Mouse (Mus musculus) right cerebral cortex, postnatal 14 days (tissue): Measurements from ENCODE around the gene Dst.
A peak's percentile ranks its signal among the peaks of the same experiment; 100 is the strongest.

ENCODE experiments used
- DNase-seq: peaks from one replicate; pipeline ENCODE4 v3.0.0; 2022

Dst gene

DNA sequence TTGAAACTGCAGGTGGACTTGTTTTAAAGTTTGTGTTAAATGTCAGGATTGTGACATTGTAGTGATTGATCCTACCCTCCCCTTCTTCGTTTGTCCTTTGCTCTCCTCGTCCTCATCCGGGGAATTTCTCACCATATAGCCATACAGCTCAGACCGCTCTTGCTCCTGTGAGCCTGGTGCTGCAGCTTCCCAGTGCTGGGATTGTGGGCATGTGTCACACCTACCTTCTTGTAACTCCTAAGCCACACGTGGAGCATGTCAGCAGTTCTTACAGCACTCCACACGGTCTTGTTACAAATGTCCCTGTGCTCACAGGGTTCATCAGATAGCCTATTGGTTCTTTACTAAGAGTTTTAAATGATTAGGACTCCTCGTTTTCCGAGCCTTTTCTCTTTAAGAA is 196.8 kb downstream of the Dst start:
- DNase-seq, result no peak

GRCm38 (mm10) chr1:34106606-34107005 is 198.6 kb downstream of the Dst start:
- DNase-seq, result no peak

- DNase-seq, result no peak
These were observed 199.1 kb downstream of the Dst start for GRCm38 (mm10) chr1:34107076-34107475.

- no peak for DNase-seq
These were observed 201.7 kb downstream of the Dst start for GRCm38 (mm10) chr1:34109599-34110210.

- no peak for DNase-seq
These were observed 202.8 kb downstream of the Dst start for GRCm38 (mm10) chr1:34110862-34111261.

GRCm38 (mm10) chr1:34111954-34112353 is 203.9 kb downstream of the Dst start:
- DNase-seq, result no peak

GRCm38 (mm10) chr1:34116444-34116843 is 208.4 kb downstream of the Dst start:
- no peak for DNase-seq

GRCm38 (mm10) chr1:34117056-34117455 is 209.0 kb downstream of the Dst start:
- no peak for DNase-seq

GRCm38 (mm10) chr1:34117709-34118108 is 209.7 kb downstream of the Dst start:
- no peak for DNase-seq

GRCm38 (mm10) chr1:34120066-34120465 is 212.0 kb downstream of the Dst start:
- no peak for DNase-seq

DNA sequence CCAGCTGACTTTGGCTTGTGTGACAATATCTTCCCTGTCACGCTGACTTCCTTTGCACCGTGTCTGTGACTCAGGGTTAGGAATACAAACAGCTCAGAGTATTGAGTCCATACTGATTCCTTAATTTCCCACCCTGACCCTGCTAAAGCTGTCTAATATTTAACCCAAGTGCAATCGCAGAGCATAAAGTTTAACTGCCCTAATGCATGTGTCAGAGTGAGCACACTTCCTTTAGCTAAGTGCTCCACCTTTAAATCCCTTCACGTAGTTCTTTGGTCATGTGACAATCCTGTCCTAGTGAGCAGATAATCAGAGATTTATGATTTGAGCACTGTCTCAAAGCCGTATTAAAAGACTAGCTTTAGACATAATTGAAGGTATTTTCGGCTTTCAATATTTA is 212.6 kb downstream of the Dst start:
- no peak for DNase-seq

DNA sequence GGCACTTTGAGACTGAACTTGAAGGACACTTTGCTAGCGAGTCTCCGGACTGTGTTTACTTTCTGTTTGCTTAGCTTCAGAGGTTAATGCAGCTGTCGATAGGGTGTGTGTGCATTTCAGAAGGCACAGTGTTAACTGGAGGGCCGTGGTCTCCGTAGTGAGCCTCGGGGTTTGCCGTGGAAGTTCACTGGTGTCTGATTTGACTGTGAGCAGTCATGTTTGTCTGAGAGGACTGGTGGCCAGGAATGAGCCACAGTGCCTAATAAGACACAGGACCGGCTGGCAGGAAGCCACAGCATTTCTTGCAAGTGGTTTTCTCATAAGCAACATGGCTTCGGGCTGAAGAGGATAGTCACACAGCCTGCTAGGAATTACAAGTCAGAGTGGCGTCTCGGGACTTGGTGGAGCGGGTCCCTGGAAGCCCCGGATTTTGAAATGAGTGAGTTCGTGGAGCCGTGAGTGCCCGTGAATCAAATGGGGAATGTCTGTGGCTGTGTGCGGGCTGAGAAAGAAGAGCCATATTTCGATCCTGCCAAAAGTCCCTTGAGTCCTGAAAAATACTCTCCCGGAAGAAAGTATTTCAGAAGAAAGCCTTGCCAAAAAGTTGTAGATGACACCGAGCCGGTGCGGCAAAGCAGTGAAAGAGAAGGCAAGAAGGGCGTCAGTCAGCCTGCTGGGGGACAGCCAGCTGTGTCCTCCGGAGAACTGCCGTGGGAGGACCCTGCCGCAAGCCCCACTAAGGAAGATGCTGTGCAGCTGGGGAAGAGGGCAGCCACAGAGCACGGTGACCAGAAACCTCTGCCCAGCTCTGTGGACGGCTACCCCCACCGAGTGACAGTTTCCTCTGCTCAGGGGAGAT is 213.4 kb downstream of the Dst start:
- peak; percentile 48 for DNase-seq

GRCm38 (mm10) chr1:34122198-34122597 is 214.2 kb downstream of the Dst start:
- DNase-seq, result no peak

- no peak for DNase-seq
These were observed 214.9 kb downstream of the Dst start for GRCm38 (mm10) chr1:34122905-34123304.

- DNase-seq, result no peak
These were observed 215.3 kb downstream of the Dst start for GRCm38 (mm10) chr1:34123334-34123733.

DNA sequence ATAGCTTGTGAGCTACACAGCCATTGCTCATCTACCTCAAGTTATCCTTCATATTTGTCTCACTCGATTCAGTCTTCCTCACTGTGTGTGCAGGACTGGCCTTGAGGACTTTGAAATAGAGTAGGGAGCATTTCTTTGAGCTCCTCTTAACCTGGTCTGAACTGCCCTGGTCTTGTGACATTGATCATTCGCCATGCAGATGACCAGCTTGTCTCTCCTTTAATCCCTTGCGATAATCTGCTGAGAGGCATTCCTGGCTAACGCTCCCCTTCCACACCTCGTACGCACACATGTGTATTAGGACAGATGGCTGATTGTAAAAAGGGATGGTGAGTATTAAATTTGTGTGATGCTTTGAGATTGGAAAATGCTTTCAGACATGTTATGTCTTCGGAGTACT is 216.4 kb downstream of the Dst start:
- no peak for DNase-seq

GRCm38 (mm10) chr1:34125148-34125547 is 217.1 kb downstream of the Dst start:
- no peak for DNase-seq

DNA sequence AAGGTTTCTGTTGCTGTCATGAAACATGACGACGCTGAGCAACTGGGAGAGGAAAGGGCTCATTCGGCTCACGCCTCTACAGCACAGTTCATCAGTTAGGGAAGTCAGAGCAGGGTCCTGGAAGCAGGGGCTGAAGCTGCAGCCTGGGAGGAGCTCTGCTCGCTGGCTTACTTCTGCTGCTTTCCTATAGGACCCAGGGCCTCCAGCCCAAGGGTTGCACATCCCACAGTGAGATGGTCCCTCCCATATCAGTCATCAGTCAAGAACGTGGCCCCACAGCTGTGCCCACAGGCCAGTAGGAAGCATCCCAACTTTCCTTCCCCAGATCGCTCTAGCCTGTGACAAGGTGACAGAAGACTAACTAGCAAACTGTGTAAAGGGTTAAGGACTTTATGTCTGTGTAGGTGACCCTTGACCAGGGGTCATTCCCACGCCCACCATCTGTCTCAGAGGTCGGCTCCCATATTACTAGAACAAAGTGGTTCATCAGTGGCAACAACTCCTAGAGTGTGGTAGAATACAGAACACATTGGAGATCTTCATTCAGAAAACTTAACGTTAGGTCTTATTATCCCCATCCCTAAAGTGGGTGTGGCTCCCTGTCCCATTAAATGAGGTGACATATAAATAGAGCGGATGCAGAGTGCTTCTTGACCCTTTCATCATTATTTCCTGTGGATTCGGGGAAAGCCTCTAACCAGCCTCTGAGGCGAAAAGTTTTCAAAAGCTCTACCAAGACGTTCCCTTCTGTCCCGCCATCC is 219.9 kb downstream of the Dst start:
- DNase-seq, result no peak

DNA sequence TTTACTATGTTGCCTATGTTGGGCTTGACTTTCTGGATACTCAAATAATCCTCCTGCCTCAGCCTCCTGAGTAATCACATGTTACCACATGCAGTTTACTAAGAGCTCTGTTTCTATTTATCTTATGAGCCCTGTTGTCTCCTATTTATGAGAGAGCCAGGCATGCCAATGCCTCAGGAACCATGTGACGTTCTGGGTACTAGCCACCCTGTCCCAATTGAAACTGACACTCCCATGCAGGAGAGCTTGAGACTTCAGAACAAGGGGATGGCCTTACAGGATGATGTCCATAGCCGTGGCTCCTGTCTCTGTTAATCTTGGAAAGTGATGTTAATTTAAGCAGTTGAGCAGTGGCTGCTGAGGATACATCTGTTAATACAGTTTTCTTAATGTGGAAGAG is 220.8 kb downstream of the Dst start:
- no peak for DNase-seq

DNA sequence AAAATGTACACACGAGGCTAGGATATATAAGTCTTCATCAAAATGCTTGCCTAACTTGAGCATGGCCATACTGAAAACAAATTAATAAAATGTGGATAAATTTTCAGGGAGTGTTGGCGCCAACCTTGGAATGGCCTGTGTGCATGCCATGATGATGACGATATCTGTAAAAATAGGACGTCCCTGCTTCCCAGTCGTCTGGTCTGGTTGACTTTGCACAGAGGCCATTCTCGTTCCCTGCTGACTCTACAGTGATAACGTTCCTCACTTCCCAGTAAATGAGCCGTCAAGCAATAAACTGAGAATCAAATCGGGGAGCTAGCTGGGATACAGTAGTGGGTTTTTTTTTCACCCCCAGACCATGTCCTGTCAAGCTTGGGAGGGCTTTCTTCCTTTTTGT is 221.7 kb downstream of the Dst start:
- no peak for DNase-seq

- no peak for DNase-seq
These were observed 222.8 kb downstream of the Dst start for GRCm38 (mm10) chr1:34130804-34131203.

GRCm38 (mm10) chr1:34132875-34133274 is 224.8 kb downstream of the Dst start:
- DNase-seq, result no peak

DNA sequence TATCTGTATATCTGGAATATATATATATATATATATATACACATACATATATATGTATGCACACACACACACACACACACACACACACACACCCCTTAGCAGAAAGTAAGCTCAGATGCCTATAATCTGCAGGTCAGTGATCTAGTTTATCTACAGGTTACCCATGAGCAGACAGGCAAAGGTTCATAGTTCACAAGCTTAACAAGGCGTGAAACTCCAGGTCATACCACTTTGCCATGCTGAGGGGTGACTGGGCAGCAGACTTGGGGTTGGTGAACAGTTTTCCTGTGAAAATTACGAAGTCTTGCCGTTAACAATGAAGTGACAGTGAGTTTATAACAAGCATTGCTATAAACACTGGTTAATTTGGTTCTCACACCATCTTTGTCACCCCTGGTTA is 227.5 kb downstream of the Dst start:
- no peak for DNase-seq
